Mouse (Mus musculus) thymus, postnatal 36 days (tissue): Measurements from ENCODE around the gene Prpf4.

Experiments
- DNase-seq, 2 experiments: peaks; one replicate each; pipeline ENCODE4 v3.0.0; 2022; ENCODE audit warnings: mixed read lengths in 2 of 2

Gene Prpf4

DNA sequence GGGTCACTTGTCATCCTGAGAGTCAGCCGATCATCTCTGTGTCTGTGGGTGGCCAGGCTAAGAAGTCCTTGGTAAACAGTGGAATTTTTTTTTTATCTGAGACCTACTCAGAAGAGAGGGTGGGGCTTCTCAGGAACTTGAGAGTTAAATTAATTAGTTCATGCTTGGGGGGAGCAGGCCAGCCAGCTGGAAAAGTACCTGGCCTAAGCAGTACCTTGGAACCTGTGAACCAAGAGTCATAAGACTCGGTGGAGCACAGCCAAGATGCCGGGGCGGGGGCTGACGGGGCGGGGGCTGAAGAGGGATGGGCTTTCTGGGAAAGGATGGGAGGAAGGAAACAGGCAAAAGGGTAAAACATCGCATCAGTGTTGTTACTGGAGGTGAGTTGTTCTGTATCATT lies 29.3 kb downstream of the Prpf4 start:
- DNase-seq: no peak

DNA sequence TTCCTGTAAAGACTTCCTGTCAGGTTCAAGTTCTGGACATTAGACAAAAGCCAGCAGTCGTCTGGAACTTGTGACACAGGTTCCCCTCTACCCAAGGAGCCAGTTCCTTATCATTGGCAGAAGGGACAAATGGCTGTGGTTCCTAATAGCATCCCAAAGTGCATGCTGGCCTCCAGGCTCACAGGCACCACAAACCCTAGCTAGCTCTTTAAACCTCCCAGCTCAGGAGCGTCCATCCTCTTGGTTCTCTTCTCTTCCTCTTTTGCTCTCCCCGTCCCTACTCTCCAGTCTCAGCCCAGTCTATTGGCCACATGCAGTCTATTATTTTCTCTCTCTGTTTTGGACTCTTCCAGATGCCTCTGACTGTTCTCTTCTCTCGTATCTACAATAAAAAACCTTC lies 31.2 kb downstream of the Prpf4 start:
- DNase-seq: no peak

DNA sequence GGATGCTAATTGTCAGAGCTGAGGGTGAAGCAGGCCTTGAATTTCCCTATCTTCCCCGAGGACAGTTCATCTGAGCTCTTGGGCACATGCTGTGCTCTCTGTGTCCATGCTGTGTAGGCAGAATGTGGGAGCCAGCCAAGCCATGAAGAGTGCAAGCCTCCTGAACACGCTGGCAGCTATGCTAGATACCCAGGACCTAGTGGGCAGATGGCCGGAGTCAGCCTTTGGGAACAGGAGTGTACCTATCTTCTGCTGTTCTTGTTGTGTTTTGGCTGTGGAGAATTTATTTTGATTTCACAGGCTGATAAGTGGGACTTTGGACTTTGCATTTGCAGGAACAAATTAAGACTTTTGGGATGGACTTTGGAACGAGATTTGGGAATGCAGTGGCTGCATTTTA lies 31.9 kb downstream of the Prpf4 start:
- no peak for DNase-seq

DNA sequence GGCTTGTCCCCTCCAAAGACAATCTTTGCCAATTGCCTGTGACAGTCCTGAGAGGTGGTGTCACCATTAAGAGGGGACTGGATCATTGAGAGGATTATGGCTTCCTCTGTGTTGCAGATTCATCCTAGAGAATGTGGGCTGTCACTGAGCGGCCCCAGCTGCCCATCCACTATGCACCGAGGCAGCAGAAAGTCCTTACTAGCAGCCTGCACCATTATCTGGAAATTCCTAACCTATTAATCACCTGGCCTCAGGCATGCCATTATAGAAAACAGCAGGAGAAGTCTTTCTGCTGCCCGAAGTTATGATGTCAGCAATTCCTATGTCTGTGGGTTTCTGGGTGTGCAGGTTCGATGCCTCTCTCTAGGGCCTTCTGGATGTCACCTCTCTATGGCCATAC lies 32.4 kb downstream of the Prpf4 start:
- DNase-seq: no peak

DNA sequence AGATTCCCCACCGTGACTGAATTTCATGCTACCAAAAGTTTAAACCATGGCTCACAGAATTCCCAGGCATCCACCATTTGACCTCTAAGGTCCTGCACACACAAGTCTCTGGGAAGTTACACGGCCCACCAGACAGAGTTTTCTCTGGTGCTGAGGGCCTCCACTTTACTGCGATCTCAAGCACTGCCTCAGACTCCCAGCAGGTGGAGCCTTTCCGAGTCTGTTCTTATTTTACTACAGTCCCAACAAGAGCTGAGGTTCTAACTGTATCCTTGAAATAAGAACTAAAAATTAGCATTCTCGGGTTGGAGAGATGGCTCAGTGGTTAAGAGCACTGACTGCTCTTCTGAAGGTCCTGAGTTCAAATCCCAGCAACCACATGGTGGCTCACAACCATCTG lies 46.4 kb downstream of the Prpf4 start:
- DNase-seq: peak; percentile 44 to 46

DNA sequence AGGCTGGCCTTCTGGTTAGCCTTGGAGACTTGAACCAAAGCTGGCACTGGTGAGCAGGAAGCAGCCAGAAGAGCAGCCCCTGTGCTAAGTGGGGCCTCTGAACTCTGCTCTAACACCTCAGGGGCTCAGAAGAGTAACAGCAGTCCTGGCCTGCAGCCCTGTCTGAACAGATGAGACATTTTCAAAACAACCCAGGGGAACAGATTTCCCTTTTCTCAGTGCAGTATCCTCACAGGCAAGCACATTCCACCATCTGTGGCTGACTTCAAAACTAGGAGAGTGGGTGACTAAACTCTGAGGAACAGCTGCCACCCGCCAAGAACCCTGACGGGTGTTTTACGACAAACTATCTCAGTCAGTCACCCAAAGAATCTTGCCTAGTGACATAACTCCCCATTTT lies 50.5 kb downstream of the Prpf4 start:
- DNase-seq: no peak

DNA sequence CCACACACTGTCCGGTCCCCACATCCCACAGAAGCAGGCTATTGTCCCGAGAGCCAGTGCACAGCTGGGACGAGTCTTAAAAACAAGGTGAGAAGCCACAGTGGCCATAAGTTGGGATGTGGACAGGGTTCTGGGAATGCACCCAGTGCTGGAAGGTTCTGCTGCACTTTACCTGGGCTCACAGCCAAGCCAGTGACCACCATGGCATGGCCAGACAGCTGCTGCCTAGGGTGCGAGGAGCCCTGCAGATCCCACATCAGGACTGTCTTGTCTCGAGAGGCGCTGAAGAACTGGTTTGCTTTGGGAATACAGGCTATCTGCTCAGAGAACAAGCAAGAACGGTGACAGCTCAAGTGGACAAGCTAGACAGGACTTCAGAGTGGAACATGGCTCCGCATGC lies 51.8 kb downstream of the Prpf4 start:
- no peak for DNase-seq

DNA sequence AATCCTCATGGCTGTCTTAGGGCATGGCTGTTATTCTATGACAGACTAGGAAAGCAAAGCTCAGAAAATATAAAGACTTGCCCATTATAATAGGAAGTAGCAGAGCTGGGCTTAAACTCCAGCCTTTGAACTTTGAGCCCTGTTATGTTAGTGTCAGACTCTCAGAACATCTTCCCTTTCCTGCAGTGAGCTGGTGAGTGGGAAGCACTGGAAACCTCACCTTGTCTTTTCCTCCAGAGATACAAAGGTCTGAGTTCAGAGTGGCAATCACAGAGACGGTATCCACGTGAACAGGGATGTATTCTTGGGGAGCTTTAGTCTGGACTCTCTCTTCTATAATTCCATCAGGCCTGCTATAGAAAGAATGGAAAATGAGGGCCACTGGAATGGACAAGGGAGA lies 54.5 kb downstream of the Prpf4 start:
- no peak for DNase-seq

DNA sequence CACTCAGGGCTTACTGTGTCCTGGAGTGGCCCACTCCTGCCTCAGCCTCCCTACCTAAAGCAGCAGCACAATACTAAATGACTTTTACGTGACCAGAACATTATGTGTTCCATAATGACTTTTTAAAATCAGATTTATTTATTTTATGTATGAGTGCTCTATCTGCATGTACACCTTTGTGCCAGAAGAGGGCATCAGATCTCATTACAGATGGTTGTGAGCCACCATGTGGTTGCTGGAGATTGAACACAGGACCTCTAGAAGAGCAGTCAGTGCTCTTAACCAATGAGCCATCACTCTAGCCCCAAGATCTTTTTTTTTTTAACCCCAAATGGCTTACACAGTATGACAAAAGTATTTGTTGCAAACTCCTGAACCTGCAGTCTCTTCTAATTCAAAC lies 59.6 kb downstream of the Prpf4 start:
- no peak for DNase-seq

DNA sequence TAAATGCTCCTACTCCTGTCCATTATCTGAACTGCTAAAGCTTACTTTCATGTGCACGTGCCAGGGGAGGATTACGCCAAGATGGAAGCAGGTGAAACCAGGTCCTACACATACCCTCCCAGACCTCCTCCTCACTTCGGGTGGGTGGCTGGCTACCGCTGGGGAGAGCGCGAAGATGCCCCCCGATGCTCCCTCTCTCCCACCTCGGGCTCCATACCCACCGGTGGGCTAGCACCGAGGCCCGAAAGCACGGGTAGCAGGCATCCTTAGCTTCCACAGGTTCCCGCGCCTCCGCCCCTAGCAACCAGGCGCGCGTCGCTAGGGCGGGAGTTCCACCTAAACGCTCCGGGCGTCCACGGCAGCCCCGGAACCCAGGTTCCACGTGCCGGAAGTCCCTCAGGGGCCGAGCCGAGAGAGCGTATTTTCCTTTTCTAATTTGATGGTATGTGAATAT lies 62.0 kb downstream of the Prpf4 start, which contains the start of gene Wdr31:
TSS of gene Wdr31 (minus strand) at position 299 of the 454 bp plus-strand sequence.
- DNase-seq: peak; percentile 79 to 80

DNA sequence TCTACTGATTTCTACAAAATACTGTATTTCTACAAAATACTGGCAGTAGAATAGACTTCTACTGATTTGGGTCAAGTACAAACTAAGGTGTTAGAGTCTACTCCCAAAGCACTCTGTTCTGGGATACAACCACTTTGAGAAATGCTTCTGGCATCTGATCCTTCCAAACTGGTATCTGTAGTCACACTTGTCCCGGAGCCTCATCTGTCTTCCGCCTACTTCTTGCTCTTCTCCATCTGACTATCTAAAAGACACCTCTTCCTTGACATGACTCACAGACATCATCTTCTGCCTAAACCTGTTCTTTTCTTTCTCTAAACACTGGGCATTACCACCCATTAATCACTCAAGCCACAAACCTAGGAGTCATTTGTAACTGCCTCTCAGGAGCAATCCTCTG lies 63.5 kb downstream of the Prpf4 start:
- DNase-seq: no peak

DNA sequence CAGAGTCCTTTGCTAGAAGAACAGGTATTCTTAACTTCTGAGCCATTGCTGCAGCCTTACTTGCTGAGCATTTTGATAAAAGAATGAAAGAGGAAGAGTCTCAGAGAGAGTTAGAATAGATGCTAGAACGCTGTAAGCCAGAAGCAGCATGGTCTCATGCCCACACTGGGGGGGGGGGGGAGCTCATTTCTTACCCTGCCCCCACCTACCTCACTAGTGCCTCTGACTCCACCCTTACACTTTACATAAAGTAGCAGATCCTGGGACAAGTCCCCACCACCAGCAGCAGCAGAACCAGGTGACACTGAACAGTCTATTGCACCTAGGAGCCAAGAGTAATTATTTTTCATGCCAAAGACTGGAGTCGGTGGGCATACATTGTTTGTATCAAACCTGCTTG lies 66.5 kb downstream of the Prpf4 start:
- peak; percentile 46 to 57 for DNase-seq

DNA sequence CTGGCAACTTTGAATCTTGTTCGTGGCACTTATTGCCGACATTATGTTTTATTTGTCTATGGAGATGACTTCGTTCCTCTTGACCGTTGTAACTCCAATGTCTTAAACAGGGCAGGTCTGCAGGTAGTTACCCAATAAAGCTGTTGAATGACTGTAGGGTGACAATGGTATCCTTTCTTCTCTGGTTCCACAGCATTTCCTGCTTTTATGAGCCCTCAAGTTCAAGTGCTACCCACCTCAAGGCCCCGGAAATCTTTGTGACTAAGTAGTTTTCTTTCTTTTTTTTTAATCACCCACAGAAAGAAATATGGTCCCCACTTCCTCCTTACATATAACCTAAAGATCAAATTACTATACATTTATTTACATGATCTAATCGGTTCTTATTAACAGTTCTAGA lies 67.2 kb downstream of the Prpf4 start:
- DNase-seq: peak; percentile 27 to 45
